Mouse (Mus musculus) midbrain, embryonic 11.5 days (tissue): ENCODE measurements around the gene Fbxo9. TPM values are rescaled to one million over a fixed set of nuclear protein-coding genes. Genes with fewer than 3 reads are reported as not detected.
"Not testable (repeated sequence)": the region's sequence is repeated elsewhere in the genome, so short reads cannot be mapped to it uniquely, and the experiment has no call there.

Source experiments
- ATAC-seq: fragments of 200-750 bp; cut with Nextera tagmentation; 2 replicates; pipeline ENCODE4 v1.8.0; 2017; ENCODE audit warnings: moderate TSS enrichment, moderate library complexity; ENCODE audit not compliant: low FRiP score
- DNase-seq: peaks from one replicate; pipeline ENCODE4 v3.0.0; 2015; ENCODE audit warnings: low spot score; ENCODE audit errors: missing footprints
- H3K27ac ChIP-seq: fragments of 300-500 bp; sonication (generic); 2 replicates; pipeline ENCODE4 v1.5.1; 2014; ENCODE audit warnings: low read depth, low read length
- H3K27me3 ChIP-seq: fragments of 300-500 bp; sonication (generic); 2 replicates; pipeline ENCODE4 v1.6.1; 2014; ENCODE audit warnings: mild to moderate bottlenecking, low read length, moderate library complexity, mixed read lengths; ENCODE audit not compliant: control insufficient read depth, insufficient read depth
- H3K36me3 ChIP-seq: fragments of 300-500 bp; sonication (generic); 2 replicates; pipeline ENCODE4 v1.6.1; 2014; ENCODE audit warnings: mild to moderate bottlenecking, low read length, moderate library complexity, mixed read lengths; ENCODE audit not compliant: control insufficient read depth, insufficient read depth
- H3K4me1 ChIP-seq: fragments of 300-500 bp; sonication (generic); 2 replicates; pipeline ENCODE4 v1.6.1; 2014; ENCODE audit warnings: low read length; ENCODE audit not compliant: control insufficient read depth, insufficient read depth
- H3K4me2 ChIP-seq: fragments of 300-500 bp; sonication (generic); 2 replicates; pipeline ENCODE4 v1.6.1; 2014; ENCODE audit warnings: mild to moderate bottlenecking, moderate library complexity
- H3K4me3 ChIP-seq: fragments of 300-500 bp; sonication (generic); 2 replicates; pipeline ENCODE4 v1.5.1; 2014; ENCODE audit warnings: low read depth, low read length
- H3K9ac ChIP-seq: fragments of 300-500 bp; sonication (generic); 2 replicates; pipeline ENCODE4 v1.6.1; 2014; ENCODE audit warnings: low read length
- H3K9me3 ChIP-seq: fragments of 300-500 bp; sonication (generic); 2 replicates; pipeline ENCODE4 v1.6.1; 2016; ENCODE audit warnings: low read length; ENCODE audit not compliant: control insufficient read depth
- WGBS: fragments of 180-500 bp; shearing (Covaris S2); extraction: QIAGEN DNeasy Blood & Tissue Kit; methylation state at CpG from one replicate; pipeline ENCODE4 v1.1.7; 2014; 5-methylcytosine and 5-hydroxymethylcytosine counted together
- polyA plus RNA-seq: library from polyadenylated mRNA; unstranded; fragments of >200 nt; fragmentation: Nextera tagmentation; extraction: Ambion mirVana; gene quantifications from 2 replicates; pipeline ENCODE4 v1.2.1, GENCODE M21; 2014

Gene Fbxo9
- polyA plus RNA-seq, 1 experiment from 2014 or later, result 31.6 TPM

GRCm38 (mm10) chr9:78087751-78088150, 21.1 kb downstream of the Fbxo9 start:
- H3K4me3 ChIP-seq, result no peak overlapping the region
- DNase-seq, result peak; percentile 21
- H3K27ac ChIP-seq, result no peak overlapping the region
- no peak overlapping the region for H3K4me2 ChIP-seq
- no peaks in the 10 kb centered on the region for H3K27me3 ChIP-seq
- ATAC-seq, result no peak
- H3K36me3 ChIP-seq, result peaks cover 7% of the 10 kb centered on the region; the same call in 1 of the 2 replicates
- no peaks in the 10 kb centered on the region for H3K9me3 ChIP-seq
- no peaks in the 10 kb centered on the region for H3K4me1 ChIP-seq
- WGBS, result 88% methylated on average over 9 of the region's 9 CpGs
- H3K9ac ChIP-seq, result no peak overlapping the region

GRCm38 (mm10) chr9:78085722-78086287, 23.1 kb downstream of the Fbxo9 start:
- peaks cover 7% of the 10 kb centered on the region; the same call in 1 of the 2 replicates for H3K36me3 ChIP-seq
- no peaks in the 10 kb centered on the region for H3K9me3 ChIP-seq
- H3K4me3 ChIP-seq, result no peak overlapping the region
- H3K9ac ChIP-seq, result no peak overlapping the region
- DNase-seq, result no peak
- no peaks in the 10 kb centered on the region for H3K4me1 ChIP-seq
- WGBS, result 89% methylated on average over 14 of the region's 14 CpGs
- no peak overlapping the region for H3K4me2 ChIP-seq
- H3K27ac ChIP-seq, result no peak overlapping the region
- no peak for ATAC-seq
- no peaks in the 10 kb centered on the region for H3K27me3 ChIP-seq

- ATAC-seq (no peak), DNase-seq (peak; percentile 51)
- Histone ChIP-seq H3K4me2 (no peak overlapping the region), H3K36me3 (peaks cover 7% of the 10 kb centered on the region; the same call in 1 of the 2 replicates), H3K27me3 (no peaks in the 10 kb centered on the region), H3K27ac (no peak overlapping the region), H3K9me3 (no peaks in the 10 kb centered on the region), H3K4me3 (no peak overlapping the region), H3K9ac (no peak overlapping the region), H3K4me1 (no peaks in the 10 kb centered on the region)
- WGBS, result 93% methylated on average over 4 of the region's 4 CpGs
Observed at GRCm38 (mm10) chr9:78084341-78084740, 24.5 kb downstream of the Fbxo9 start.

GRCm38 (mm10) chr9:78081835-78082234, 27.0 kb downstream of the Fbxo9 start:
- Histone ChIP-seq H3K27ac (no peak overlapping the region), H3K36me3 (peaks cover 7% of the 10 kb centered on the region; the same call in 1 of the 2 replicates), H3K4me1 (no peaks in the 10 kb centered on the region), H3K4me2 (no peak overlapping the region), H3K4me3 (no peak overlapping the region), H3K27me3 (no peaks in the 10 kb centered on the region), H3K9ac (no peak overlapping the region), H3K9me3 (no peaks in the 10 kb centered on the region)
- peak; percentile 61; the same call in 1 of the 2 replicates for ATAC-seq
- DNase-seq, result peak; percentile 75
- WGBS, result 49% methylated on average over 7 of the region's 7 CpGs

GRCm38 (mm10) chr9:78078240-78078639, 30.6 kb downstream of the Fbxo9 start:
- no peak overlapping the region for H3K9ac ChIP-seq
- no peaks in the 10 kb centered on the region for H3K36me3 ChIP-seq
- H3K4me3 ChIP-seq, result no peak overlapping the region
- peak; percentile 84 for DNase-seq
- H3K27me3 ChIP-seq, result no peaks in the 10 kb centered on the region
- WGBS, result 29% methylated on average over 2 of the region's 2 CpGs
- ATAC-seq, result no peak
- H3K4me1 ChIP-seq, result no peaks in the 10 kb centered on the region
- no peak overlapping the region for H3K4me2 ChIP-seq
- H3K27ac ChIP-seq, result no peak overlapping the region
- no peaks in the 10 kb centered on the region for H3K9me3 ChIP-seq

GRCm38 (mm10) chr9:78075256-78075655, 33.6 kb downstream of the Fbxo9 start:
- Histone ChIP-seq H3K4me1 (no peaks in the 10 kb centered on the region), H3K27ac (no peak overlapping the region), H3K9me3 (no peaks in the 10 kb centered on the region), H3K9ac (no peak overlapping the region), H3K4me2 (no peak overlapping the region), H3K36me3 (no peaks in the 10 kb centered on the region), H3K27me3 (no peaks in the 10 kb centered on the region), H3K4me3 (no peak overlapping the region)
- ATAC-seq (no peak), DNase-seq (peak; percentile 67)
- WGBS, result 93% methylated on average over 3 of the region's 3 CpGs

GRCm38 (mm10) chr9:78073713-78074340, 35.0 kb downstream of the Fbxo9 start:
- Histone ChIP-seq H3K9ac (no peak overlapping the region), H3K9me3 (no peaks in the 10 kb centered on the region), H3K4me2 (no peak overlapping the region), H3K27ac (no peak overlapping the region), H3K36me3 (no peaks in the 10 kb centered on the region), H3K27me3 (no peaks in the 10 kb centered on the region), H3K4me1 (no peaks in the 10 kb centered on the region), H3K4me3 (no peak overlapping the region)
- DNase-seq, result peak; percentile 39
- 92% methylated on average over 13 of the region's 13 CpGs for WGBS
- ATAC-seq, result no peak

- DNase-seq, H3K36me3 ChIP-seq, H3K27ac ChIP-seq, H3K4me2 ChIP-seq, H3K4me3 ChIP-seq, ATAC-seq, H3K9ac ChIP-seq, H3K9me3 ChIP-seq, H3K27me3 ChIP-seq, H3K4me1 ChIP-seq: not testable (repeated sequence)
- 88% methylated on average over 3 of the region's 3 CpGs for WGBS
Observed at GRCm38 (mm10) chr9:78073291-78073690, 35.6 kb downstream of the Fbxo9 start.

GRCm38 (mm10) chr9:78071626-78072025, 37.2 kb downstream of the Fbxo9 start:
- 94% methylated on average over 4 of the region's 4 CpGs for WGBS

More at GRCm38 (mm10) chr9:78071626-78072025, 37.2 kb downstream of the Fbxo9 start:
- Histone ChIP-seq H3K4me3 (no peak overlapping the region), H3K9ac (no peak overlapping the region), H3K4me1 (no peaks in the 10 kb centered on the region), H3K9me3 (no peaks in the 10 kb centered on the region), H3K27me3 (no peaks in the 10 kb centered on the region), H3K4me2 (no peak overlapping the region), H3K27ac (no peak overlapping the region), H3K36me3 (no peaks in the 10 kb centered on the region)
- peak; percentile 33 for DNase-seq
- ATAC-seq, result no peak
